Mouse (Mus musculus): Measurements from ENCODE around the gene Foxk1. TPM values are rescaled to one million over a fixed set of nuclear protein-coding genes. Genes with fewer than 3 reads are reported as not detected.

Foxk1 gene
- polyA plus RNA-seq, 1 experiment from 2014 or later = 29.3 TPM

DNA sequence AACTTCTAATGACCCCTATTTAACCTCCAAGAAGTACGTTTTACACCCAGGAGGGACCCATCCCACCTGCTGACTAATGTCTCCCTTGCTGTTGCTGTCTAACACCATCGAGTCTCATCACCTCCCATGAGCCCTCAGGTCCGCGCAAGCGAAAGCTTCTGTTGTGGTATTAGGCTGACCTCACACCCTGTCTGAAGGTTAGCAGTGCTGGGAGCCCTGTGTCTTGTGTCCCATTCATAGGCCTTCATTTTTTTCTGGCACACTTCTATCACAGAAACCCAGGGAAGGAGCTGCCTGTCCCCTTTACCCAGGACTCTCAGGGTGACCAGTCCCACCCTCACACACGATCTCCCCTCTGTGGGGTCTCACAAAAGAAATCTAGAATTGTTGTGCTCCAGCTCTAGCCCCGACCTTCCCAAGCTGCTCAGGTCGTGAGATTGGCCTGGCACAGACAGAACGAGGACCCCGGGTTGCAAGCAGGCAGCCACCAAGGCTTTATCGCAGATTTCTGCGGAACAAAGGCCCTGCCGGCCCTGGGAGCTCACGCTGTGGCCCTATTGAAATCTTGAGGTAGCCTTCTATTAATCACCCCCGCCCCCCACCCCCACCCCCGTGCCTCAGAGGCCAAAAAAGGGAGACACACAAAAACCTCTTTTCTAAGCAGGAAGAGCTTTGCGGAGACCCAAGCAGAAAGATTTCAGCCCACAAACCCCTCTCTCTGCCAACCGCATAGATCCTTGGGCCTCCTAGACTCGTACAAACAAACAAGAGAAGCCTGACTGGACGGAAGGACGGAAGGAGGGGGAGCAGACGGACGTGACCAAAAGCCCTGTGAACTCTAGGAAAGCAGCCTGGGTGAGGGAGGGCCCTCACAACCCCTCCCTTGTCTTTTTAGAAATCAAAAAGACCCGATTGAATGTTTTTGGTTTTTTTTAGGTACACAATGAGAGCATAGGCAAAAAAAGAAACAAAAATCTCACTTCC, 29.8 kb upstream of the Foxk1 start:
- no peaks in the 10 kb centered on the region for H3K27me3 ChIP-seq
- POLR2A ChIA-PET = no interaction called here
- no peak for TF ChIP-seq CTCF (IDR thresholded peaks at IDR 0.05)
- no peak for DNase-seq (ENCODE audit: low read depth, low spot score)
- in situ Hi-C loops (cut with MboI; ENCODE audit: low pct_unique_long_range_greater_than_20kb) = no loop called here
- ATAC-seq = no peak
- CTCF ChIA-PET = interaction anchor here (1.1 to 1.3 kb wide), 2 partner anchors 13 to 30 kb away, joined by 3 read pairs; partner anchors contain the start of gene Foxk1

DNA sequence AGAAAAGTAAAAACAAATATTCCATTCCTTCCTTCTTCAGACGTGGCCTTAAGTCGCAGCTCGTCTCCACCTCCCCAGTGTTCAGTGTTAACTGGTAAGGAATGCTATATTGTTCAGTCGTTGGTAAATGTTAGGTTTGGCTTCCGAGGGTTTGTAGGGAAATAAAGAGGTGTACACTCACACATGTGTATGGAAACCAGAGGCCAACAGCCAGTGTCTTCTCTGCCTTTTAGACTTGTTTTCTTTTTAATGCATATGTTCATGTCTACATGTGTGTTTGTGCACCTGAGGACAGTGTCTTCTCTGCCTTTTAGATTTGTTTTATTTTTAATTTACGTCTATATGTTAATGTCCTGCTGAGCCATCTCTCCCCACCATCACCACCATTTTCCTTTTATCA, 29.1 kb upstream of the Foxk1 start:
- H3K27me3 ChIP-seq = no peaks in the 10 kb centered on the region
- POLR2A ChIA-PET = interaction anchor here (0.6 kb wide), 1 partner anchor 82 kb away, joined by 3 read pairs; no protein-coding TSS in a partner anchor
- ATAC-seq (no peak), DNase-seq (ENCODE audit: low read depth, low spot score) (no peak)
- CTCF ChIA-PET = interaction anchor here (1.1 kb wide), 1 partner anchor 29 kb away, joined by 3 read pairs; the partner anchor contains the start of gene Foxk1
- no peak for TF ChIP-seq CTCF (IDR thresholded peaks at IDR 0.05)
- in situ Hi-C loops (cut with MboI; ENCODE audit: low pct_unique_long_range_greater_than_20kb) = no loop called here

DNA sequence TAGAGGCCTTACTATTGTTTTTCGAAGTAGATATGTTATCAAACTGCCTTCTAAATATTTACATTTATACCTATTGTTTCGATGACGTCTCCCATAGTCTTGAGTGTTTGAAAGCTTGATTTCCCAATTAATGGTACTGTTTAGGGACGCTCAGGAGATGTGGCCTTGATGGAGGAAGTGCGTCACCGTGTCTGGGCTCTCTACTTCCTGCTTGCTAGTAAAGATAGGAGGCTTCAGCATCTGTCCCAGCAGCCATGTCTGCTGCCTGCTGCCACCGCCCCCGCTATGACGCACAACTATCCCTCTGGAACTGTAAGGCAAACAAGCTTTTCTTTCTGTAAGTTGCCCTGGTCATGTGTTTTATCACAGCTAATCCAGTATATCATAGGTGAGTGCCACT, 27.0 kb upstream of the Foxk1 start:
- no peaks in the 10 kb centered on the region for H3K27me3 ChIP-seq
- in situ Hi-C loops (cut with MboI; ENCODE audit: low pct_unique_long_range_greater_than_20kb) = no loop called here
- no peak for DNase-seq (ENCODE audit: low read depth, low spot score)
- POLR2A ChIA-PET = no interaction called here
- CTCF ChIA-PET = interaction anchor here (1.8 kb wide), 1 partner anchor 9 kb away, joined by 4 read pairs; no protein-coding TSS in a partner anchor
- TF ChIP-seq CTCF (IDR thresholded peaks at IDR 0.05) = no peak
- ATAC-seq = no peak

DNA sequence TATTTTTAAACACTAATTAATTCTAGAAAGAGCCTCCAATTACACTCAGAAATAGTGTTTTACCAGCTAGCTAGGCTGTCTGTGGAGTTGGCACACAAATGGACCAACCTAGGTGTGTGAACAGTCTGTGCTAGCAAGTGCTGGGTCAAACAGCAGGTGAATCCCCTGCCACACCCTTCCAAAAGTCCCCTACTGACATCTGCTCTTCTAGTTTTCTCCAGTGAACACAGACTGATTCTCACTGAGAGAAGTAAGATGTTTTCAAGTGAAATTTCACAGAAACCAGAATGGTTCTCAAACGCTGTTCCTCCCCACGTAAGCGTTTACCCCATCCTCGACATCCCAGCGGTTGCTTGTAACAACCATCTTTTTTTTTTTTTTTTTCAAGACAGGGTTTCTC, 25.7 kb upstream of the Foxk1 start:
- CTCF ChIA-PET = interaction anchor here (0.6 to 1.8 kb wide), 2 partner anchors 8 to 258 kb away, joined by 3 to 4 read pairs; no protein-coding TSS in a partner anchor
- no peak for ATAC-seq

DNA sequence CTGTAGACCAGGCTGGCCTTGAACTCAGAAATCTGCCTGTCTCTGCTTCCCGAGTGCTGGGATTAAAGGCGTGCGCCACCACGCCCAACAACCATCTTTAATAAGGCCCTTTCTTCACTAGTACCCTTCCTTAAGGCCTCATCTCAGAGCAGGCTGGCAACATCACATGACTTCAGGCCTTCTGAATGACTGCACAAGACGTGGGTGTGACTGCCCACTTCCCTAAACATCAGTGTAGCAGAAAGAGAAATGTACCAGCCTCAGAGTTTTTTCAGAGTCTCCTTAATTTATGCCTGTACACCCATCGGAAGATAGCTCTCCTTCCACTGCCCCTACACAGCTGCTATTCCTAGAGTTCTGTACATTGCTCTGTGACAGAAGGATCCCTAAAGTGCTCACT, 25.2 kb upstream of the Foxk1 start:
- in situ Hi-C loops (cut with MboI; ENCODE audit: low pct_unique_long_range_greater_than_20kb) = no loop called here
- TF ChIP-seq CTCF (IDR thresholded peaks at IDR 0.05) = no peak
- CTCF ChIA-PET = interaction anchor here (0.6 kb wide), 1 partner anchor 258 kb away, joined by 3 read pairs; no protein-coding TSS in a partner anchor
- DNase-seq (ENCODE audit: low read depth, low spot score) (no peak), ATAC-seq (no peak)
- POLR2A ChIA-PET = interaction anchor here (0.6 kb wide), 1 partner anchor 36 kb away, joined by 6 read pairs; no protein-coding TSS in a partner anchor
- H3K27me3 ChIP-seq = no peaks in the 10 kb centered on the region

More for the DNA sequence above, 25.7 kb upstream of the Foxk1 start:
- POLR2A ChIA-PET = no interaction called here
- H3K27me3 ChIP-seq = no peaks in the 10 kb centered on the region
- no peak for TF ChIP-seq CTCF (IDR thresholded peaks at IDR 0.05)
- no peak for DNase-seq (ENCODE audit: low read depth, low spot score)
- in situ Hi-C loops (cut with MboI; ENCODE audit: low pct_unique_long_range_greater_than_20kb) = no loop called here

DNA sequence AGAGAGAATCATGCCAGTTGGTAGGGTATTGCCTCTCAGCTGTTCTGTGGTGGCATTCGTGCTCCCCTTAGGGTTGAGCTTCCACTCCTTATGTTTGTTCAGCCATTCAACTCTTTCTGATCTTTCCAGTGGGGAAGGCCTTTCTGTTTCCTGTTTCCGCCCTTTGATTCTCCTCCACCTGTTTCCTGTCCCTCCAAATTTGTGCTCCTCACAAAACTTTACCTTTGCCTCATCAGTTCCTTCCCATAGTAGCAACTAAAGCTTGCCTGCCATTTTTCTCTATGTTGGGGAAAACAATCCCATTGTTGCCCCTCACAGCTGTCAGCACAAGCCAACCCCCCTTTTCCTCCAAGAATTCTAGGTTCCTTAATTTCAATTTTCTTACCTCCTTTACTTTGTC, 23.2 kb upstream of the Foxk1 start:
- ChIA-PET POLR2A (no interaction called here), CTCF (interaction anchor here (0.8 to 2.0 kb wide), 4 partner anchors 11 to 22 kb away, joined by 3 to 4 read pairs (median 4); no protein-coding TSS in a partner anchor)
- no peak for DNase-seq (ENCODE audit: low read depth, low spot score)
- TF ChIP-seq CTCF (IDR thresholded peaks at IDR 0.05) = no peak
- ATAC-seq = no peak
- in situ Hi-C loops (cut with MboI; ENCODE audit: low pct_unique_long_range_greater_than_20kb) = no loop called here
- H3K27me3 ChIP-seq = peaks cover 5% of the 10 kb centered on the region

DNA sequence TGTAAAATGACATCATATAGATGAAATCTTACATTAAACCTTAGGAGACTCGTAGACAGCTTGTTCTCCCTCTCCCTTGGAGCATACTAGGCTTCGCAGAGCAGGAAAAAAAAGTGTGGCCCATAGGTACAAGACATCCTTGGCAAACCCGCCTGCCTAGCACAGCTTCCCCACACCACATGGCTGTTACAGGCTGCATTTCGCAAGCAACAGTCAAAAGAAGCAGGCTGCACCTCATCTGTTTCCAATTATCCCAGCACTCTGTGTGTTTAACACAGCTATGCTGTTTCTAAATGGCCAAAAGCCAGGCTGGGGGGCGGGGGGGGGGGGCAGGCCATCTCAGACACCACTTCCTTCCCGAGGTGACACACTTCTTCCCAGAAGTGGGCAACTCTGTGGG, 20.8 kb upstream of the Foxk1 start:
- ATAC-seq (no peak), DNase-seq (ENCODE audit: low read depth, low spot score) (no peak)
- POLR2A ChIA-PET = interaction anchor here (1.4 kb wide), 1 partner anchor 21 kb away, joined by 4 read pairs; the partner anchor contains the start of gene Foxk1
- H3K27me3 ChIP-seq = peaks cover 5% of the 10 kb centered on the region
- CTCF ChIA-PET = interaction anchor here (1.4 kb wide), 1 partner anchor 9 kb away, joined by 4 read pairs; no protein-coding TSS in a partner anchor
- TF ChIP-seq CTCF (IDR thresholded peaks at IDR 0.05) = no peak
- in situ Hi-C loops (cut with MboI; ENCODE audit: low pct_unique_long_range_greater_than_20kb) = no loop called here

DNA sequence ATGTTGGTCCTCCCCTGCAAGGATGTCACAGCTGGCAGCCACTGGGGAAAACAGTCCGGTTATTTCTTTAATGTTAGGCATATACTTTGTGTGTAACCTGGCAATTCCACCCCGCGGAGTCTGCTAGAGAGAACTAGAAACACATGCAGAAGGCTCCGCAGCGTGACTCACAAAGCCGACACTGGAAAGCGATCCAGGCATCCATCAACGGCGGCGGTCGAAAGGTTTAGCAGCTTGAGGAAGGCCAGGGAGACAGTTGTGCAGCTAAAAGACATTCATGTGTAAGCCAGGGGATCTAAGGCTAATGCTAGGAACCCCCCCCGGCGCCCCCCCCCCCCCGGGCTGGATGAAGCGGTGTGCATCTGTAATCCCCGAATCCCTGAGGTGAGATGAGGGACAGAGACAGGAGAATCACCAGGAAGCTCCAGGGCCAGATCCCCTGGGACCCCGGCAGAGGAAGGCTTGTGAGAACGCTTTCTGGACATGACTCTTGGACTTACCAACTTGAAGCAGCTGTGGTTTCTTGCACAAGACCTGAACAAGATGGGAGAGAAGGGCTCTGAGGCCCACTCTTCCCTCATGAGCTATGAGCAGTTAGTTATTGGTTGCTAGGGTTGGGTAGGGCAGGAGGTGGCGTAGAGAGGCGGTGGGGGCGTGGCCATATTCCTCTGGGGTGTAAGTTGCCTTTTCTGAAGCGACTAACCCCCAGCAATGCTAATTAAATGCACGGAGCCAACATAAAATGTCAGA, 16.2 kb upstream of the Foxk1 start:
- TF ChIP-seq CTCF (IDR thresholded peaks at IDR 0.05) = no peak
- CTCF ChIA-PET = interaction anchor here (0.7 to 1.3 kb wide), 2 partner anchors 14 to 16 kb away, joined by 3 read pairs; no protein-coding TSS in a partner anchor
- DNase-seq (ENCODE audit: low read depth, low spot score) (no peak), ATAC-seq (no peak)
- peaks cover 5% of the 10 kb centered on the region for H3K27me3 ChIP-seq
- POLR2A ChIA-PET = interaction anchor here (0.6 kb wide), 1 partner anchor 40 kb away, joined by 3 read pairs; no protein-coding TSS in a partner anchor
- in situ Hi-C loops (cut with MboI; ENCODE audit: low pct_unique_long_range_greater_than_20kb) = no loop called here

DNA sequence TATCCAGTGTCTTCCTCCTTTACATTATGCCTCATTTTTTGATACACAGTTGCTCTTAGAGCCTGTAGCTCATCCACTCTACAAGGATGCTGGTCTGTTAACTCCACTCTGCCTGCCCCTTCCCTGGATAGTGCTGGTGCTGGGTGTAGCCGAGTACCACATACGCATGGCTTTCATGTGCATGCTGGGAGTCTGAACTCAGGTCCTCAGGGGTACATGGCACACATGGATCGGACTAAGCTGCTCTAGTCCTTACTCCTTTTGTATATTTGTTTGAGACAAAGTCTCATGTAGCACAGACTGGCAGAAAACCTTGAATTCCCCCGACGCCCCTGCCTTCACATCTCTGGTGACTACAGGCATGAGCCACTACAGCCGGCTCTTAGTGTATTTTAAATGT, 15.0 kb upstream of the Foxk1 start:
- no peak for DNase-seq (ENCODE audit: low read depth, low spot score)
- ATAC-seq = no peak
- CTCF ChIA-PET = no interaction called here
- in situ Hi-C loops (cut with MboI; ENCODE audit: low pct_unique_long_range_greater_than_20kb) = no loop called here
- POLR2A ChIA-PET = no interaction called here
- peaks cover 3% of the 10 kb centered on the region for H3K27me3 ChIP-seq
- no peak for TF ChIP-seq CTCF (IDR thresholded peaks at IDR 0.05)
